Mouse (Mus musculus) megakaryocyte-erythroid progenitor cell, adult 5-6 weeks (primary cell): ENCODE measurements at regions not wholly inside any gene's neighbourhood (a gene's known extent, or its start where the extent isn't known, plus 50 kb on each side); places are given as distances from the start of the nearest gene placed in this dataset.

ENCODE experiments used
- ATAC-seq: replicated peaks from 2 replicates; pipeline ENCODE4 v1.8.0; 2016; ENCODE audit warnings: mild to moderate bottlenecking, inconsistent platforms; ENCODE audit not compliant: severe bottlenecking, poor library complexity, low FRiP score, low TSS enrichment

GRCm38 (mm10) chr16:9285921-9286320, 456.0 kb downstream of the 1810013L24Rik start:
- ATAC-seq, result no peak

DNA sequence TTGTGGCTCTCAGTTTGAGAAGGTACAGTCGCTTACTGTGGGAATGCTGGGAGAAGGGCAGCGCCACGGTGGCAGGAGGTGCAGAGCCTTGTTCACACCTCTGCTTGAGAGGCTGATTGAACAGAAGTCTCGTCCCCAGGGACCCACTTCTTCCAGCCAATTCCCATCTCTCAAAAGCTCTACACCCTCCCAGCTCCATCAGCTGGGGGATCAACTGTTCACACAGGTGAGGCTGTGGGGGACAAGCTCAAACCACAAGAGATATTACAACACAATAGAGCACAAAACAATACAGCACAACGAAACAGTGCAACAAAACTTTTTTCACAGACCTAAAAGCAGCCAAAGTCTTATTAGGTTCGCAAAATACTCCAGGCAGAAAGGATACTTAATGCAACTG, 457.7 kb downstream of the 1810013L24Rik start:
- ATAC-seq, result no peak

DNA sequence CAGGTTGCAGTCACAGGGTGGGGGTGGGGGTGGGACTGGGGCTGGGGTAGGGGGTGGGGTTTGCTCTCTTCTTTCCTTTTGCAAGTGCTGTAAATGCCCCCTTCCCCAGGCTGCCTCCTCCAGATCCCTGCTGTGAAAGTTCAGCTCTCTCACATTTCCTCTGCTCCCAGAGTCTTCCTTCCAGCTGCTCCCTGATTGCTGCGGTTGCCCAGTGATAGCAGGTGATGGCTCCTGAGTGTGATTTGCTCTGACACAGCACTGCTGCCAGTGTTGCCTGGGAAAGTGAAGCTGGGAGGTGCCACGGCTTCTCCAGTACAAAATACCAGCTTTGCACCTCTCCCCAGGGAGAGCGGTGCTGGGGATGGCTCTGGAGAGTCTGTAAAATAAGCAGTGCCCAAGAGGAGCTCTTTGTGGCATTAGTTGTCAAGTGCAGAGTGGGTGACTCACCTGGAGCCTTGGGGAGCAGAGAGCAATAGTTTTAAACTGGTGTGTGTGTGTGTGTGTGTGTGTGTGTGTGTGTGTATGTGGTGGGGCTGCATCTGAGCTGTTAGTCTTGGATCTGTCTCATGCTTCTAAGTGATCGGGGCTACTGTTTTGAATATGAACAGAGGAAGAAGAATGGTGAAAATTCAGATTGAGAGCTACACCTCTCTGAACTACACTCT, 461.6 kb downstream of the 1810013L24Rik start:
- ATAC-seq, result no peak

- no peak for ATAC-seq
Measured at GRCm38 (mm10) chr16:9303134-9303533, 473.2 kb downstream of the 1810013L24Rik start.

DNA sequence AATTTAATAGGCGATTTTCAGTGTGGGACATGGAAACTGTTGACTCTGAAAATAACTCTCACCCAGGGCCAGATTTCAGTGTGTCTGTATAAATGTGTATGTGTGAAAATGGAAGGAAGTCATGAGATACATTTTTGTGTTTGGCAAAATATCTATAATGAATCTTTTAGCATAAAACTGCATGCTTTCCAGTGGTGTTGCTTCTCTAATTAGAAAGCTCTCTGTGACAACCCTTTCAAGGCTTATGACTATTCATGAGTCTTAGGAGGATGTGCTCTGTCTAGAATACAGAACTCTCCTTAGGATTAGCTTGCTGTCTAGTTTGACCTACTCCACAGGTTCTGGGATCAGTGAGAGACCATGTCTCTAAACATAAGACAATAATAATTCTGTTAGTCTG, 474.2 kb downstream of the 1810013L24Rik start:
- no peak for ATAC-seq

DNA sequence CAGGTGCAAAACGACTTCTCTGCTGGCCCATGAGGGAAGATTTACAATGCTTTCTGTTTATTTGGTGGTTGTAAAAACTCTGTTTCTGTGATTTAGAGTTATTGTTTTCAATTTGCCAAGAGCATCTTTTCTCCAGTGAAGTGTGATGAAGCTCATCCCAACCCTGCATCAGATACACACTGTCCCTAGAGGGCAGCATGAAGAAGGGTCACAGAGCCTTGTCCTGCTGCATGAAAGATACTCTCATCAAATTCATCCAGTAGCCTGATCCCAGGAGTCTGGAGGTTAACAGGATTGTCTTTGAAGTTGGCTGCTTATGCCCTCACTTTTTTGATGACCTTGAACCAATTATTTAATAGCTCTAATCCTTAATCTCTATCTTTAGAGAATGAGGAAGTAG, 480.8 kb downstream of the 1810013L24Rik start:
- no peak for ATAC-seq

- no peak for ATAC-seq
Measured at GRCm38 (mm10) chr16:9335626-9336025, 505.7 kb downstream of the 1810013L24Rik start.

DNA sequence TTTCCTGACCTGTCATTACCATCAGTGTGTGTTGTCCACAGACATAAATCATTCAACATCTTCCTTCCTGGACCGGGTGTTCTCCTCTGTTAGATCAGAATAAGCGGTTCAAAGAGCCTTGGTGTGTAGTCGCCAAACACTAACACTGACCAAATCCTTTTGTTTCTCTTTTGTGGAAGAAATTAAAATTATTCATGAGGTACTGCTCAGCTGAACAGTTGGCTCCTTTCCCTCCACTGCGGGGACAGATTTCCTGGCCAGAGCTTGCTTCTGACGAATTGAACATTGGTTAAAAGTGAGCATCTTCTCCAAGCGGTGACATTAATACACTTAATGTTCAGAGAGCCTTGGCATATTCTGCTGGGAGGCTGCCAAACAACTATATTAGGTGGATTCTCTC, 506.2 kb downstream of the 1810013L24Rik start:
- ATAC-seq, result no peak

DNA sequence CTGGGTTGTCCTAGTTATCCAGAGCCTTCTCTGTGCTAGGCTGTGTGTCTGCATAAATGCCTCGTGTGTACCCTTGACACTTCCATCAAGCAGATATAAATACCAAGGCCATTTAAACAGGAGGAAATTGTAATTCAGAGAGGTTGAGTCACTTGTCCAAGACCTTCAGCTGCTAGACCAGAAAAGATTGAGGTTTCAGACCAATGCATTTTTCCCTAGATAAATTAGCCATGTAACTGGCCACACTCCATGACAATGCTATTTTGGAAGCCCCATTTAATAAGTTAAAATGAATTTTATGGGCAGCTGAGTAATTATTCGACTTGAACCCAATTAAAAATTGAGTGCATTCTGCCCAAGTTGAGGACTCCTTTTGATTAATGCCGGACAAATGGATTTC, 509.6 kb downstream of the 1810013L24Rik start:
- no peak for ATAC-seq

DNA sequence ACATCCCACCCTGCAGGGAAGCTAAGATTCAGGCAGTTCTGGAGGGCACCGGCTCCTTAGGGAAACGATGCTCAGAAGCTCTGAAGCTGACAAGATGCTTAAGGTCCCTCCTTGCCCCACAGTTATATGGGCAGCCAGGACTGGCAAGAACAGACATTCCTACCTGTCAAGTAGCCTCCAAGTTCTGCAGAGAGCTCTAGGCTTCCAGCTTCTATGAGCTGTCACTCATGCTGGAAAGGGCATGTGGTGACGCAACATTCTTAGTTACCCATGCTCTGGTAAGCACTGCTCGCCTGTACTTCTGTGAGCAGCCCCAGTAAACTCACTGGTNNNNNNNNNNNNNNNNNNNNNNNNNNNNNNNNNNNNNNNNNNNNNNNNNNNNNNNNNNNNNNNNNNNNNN, 511.3 kb downstream of the 1810013L24Rik start:
- no peak for ATAC-seq

DNA sequence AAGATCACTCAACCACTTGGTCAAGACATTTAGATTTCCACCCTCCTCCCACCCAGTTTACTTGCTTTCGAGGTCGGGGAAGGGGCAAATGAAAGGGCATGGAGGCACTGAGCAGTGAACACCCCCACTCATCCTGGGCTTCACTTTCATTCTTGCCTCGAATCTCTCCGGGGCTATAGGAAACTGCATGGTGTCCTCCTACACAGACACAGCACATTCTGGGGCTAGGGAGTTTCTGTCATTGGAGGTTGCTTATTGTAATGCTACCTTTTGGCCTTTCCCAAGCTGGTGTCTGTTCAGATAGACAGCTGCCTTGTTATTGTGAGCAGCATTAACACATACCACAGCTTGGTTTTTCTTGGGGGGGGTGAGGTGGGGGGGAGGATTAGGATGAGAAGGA, 523.9 kb downstream of the 1810013L24Rik start:
- ATAC-seq, result no peak

- ATAC-seq, result no peak
Measured at GRCm38 (mm10) chr16:9354331-9355030, 524.6 kb downstream of the 1810013L24Rik start.

DNA sequence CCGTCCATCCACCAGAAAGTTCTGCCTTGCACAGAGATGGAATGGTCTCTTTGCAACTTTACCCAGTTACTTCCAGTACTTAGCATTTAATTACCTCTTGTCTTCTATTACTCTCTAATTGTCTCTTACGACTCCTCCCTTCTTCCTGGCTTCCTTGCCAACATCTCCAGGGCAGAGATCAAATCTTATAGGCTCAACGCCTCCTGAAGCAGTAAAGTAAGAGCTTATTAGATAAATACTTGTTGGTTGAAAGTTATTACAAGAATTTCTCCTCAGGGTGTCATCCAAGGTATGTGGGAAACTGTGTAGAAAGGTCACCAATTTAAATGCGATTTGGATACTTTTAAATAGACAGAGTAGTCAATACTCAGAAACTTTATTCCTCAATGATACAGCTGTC, 528.8 kb downstream of the 1810013L24Rik start:
- ATAC-seq, result no peak

- no peak for ATAC-seq
Measured at GRCm38 (mm10) chr16:9359399-9360135, 529.7 kb downstream of the 1810013L24Rik start.

DNA sequence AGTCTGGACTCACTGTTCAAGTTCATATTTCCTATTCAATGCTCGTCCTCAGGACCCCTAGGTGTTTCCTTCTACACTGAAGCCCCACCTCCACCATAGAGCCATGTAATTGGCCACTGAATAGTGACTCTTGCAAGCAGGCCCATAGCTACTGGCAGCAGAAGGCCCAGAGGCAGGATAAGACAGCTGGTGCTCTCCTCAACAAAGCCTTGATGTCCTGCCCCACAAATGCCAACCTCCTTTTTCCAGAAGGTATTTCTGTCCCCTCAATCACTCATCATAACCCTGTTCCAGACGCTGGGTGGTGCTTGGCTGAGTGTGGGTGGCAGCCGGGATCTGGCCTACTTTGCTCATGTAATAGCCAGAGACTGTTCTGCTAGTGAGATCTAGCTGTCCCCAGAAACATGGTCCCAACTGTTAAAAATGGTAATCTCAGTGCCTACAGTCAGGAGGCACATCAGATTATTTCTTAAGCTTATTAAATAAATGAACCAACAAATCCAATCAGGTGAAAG, 530.9 kb downstream of the 1810013L24Rik start:
- no peak for ATAC-seq

- no peak for ATAC-seq
Measured at GRCm38 (mm10) chr16:9362116-9362515, 532.2 kb downstream of the 1810013L24Rik start.

DNA sequence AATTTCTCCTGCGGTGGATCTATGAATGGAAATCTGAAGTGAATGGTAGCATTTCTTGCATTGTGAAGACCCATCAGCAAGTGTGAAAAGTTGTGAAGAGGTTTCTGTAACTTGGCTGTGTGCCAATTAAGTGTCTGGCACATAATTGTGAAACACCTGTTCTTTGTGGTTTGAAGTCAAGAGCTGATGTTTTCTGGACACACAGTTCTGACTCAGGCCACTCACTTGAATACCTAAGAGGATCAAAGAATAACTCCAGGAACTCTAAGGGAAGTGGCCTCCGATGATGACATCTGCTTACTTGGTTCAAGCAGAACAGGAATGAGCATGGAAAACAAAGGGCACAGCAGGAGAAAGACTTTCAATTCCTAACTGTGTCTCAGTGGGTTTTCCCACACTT, 534.2 kb downstream of the 1810013L24Rik start:
- no peak for ATAC-seq

DNA sequence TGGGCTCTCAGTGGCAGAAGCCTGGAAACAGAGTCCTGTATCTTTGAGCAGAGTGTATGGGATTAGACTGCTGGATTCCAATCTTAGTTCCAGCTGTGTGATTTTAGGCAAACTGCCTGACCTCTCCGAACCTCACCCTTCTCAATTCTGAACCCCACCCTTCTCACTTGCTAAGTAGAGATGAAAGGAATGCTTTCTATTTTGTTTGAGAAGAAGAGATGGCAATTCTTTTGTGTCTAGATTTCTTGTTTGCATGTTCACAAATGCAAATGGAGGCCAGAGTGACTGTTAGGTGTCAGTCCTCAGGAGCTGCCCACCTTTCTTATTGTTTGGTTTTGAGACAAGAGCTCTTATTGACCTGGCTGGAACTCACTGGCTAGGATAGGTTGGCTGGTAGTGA, 561.1 kb downstream of the 1810013L24Rik start:
- no peak for ATAC-seq

- no peak for ATAC-seq
Measured at GRCm38 (mm10) chr16:9404736-9405135, 574.8 kb downstream of the 1810013L24Rik start.

DNA sequence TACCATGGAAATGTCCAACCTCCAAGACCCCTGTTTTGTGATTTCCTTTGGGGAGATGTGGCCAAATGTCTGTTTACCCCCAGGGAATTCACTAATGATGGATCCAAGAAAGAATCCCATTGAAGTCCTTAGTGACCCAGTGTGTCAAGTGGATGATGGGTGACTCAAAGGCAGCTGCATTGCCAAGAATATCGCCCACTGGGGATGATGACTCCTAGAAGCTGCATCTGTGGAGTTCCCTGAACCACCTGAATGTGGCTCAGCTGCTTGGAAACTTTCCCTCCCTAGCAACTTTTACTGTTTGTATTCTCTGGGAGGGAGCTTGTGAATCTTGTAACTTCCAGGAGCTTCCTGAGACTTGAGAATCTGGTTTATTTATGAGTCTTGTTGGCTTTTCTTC, 578.3 kb downstream of the 1810013L24Rik start:
- ATAC-seq, result no peak
